Mouse (Mus musculus): Measurements from ENCODE around the gene Ar. TPM values are rescaled to one million over a fixed set of nuclear protein-coding genes. Genes with fewer than 3 reads are reported as not detected.
A peak's percentile ranks its signal among the peaks of the same experiment; 100 is the strongest.

Ar gene
- 1 to 10 TPM; 3.4 to 3.6 TPM for total RNA-seq (2021)

DNA sequence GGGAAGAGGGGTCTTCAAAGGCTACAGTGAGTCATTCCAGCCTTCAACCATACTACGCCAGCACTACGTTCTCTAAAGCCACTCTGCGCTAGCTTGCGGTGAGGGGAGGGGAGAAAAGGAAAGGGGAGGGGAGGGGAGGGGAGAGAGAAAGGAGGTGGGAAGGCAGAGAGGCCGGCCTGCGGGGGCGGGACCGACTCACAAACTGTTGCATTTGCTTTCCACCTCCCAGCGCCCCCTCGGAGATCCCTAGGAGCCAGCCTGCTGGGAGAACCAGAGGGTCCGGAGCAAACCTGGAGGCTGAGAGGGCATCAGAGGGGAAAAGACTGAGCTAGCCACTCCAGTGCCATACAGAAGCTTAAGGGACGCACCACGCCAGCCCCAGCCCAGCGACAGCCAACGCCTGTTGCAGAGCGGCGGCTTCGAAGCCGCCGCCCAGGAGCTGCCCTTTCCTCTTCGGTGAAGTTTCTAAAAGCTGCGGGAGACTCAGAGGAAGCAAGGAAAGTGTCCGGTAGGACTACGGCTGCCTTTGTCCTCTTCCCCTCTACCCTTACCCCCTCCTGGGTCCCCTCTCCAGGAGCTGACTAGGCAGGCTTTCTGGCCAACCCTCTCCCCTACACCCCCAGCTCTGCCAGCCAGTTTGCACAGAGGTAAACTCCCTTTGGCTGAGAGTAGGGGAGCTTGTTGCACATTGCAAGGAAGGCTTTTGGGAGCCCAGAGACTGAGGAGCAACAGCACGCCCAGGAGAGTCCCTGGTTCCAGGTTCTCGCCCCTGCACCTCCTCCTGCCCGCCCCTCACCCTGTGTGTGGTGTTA lies at the start of gene Ar:
Ar (plus strand) TSS at position 239 of the 812 bp plus-strand sequence.
- peak in 1 of 2 experiments; percentile 15 for DNase-seq (ENCODE audit: extremely low spot score in 1 of 2, low spot score in 2 of 2)
- intact Hi-C loops (cut with DNase I), result no loop called here

DNA sequence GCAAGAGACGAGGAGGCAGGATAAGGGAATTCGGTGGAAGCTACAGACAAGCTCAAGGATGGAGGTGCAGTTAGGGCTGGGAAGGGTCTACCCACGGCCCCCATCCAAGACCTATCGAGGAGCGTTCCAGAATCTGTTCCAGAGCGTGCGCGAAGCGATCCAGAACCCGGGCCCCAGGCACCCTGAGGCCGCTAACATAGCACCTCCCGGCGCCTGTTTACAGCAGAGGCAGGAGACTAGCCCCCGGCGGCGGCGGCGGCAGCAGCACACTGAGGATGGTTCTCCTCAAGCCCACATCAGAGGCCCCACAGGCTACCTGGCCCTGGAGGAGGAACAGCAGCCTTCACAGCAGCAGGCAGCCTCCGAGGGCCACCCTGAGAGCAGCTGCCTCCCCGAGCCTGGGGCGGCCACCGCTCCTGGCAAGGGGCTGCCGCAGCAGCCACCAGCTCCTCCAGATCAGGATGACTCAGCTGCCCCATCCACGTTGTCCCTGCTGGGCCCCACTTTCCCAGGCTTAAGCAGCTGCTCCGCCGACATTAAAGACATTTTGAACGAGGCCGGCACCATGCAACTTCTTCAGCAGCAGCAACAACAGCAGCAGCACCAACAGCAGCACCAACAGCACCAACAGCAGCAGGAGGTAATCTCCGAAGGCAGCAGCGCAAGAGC lies 1.3 kb downstream of the Ar start:
- intact Hi-C loops (cut with DNase I), result no loop called here
- DNase-seq (ENCODE audit: extremely low spot score in 1 of 2, low spot score in 2 of 2), result peak in 1 of 2 experiments; percentile 13

DNA sequence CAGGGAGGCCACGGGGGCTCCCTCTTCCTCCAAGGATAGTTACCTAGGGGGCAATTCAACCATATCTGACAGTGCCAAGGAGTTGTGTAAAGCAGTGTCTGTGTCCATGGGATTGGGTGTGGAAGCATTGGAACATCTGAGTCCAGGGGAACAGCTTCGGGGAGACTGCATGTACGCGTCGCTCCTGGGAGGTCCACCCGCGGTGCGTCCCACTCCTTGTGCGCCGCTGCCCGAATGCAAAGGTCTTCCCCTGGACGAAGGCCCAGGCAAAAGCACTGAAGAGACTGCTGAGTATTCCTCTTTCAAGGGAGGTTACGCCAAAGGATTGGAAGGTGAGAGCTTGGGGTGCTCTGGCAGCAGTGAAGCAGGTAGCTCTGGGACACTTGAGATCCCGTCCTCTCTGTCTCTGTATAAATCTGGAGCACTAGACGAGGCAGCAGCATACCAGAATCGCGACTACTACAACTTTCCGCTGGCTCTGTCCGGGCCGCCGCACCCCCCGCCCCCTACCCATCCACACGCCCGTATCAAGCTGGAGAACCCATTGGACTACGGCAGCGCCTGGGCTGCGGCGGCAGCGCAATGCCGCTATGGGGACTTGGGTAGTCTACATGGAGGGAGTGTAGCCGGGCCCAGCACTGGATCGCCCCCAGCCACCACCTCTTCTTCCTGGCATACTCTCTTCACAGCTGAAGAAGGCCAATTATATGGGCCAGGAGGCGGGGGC lies 2.0 kb downstream of the Ar start:
- peak in 1 of 2 experiments; percentile 11 for DNase-seq (ENCODE audit: extremely low spot score in 1 of 2, low spot score in 2 of 2)
- intact Hi-C loops (cut with DNase I), result no loop called here

DNA sequence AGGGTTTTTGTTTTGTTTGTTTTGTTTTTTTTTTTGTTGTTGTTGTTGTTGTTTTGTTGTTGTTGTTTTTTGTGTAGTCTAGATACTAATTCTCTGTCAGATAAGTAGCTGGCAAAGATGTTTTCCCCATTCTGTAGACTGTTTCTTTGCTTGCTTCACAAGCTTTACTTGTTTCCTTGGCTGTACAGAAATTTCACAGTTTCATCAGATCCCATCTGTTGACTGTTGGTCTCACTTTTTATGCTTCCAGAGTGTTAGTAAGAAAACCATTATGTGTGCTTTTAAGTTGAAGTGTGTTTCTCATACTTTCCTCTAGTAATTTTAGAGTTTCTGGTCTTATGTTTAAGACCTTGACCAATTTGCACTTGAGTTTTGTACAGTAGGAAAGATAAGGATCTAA lies 41.2 kb downstream of the Ar start:
- DNase-seq (ENCODE audit: extremely low spot score in 1 of 2, low spot score in 2 of 2), result no peak
- intact Hi-C loops (cut with DNase I), result no loop called here

DNA sequence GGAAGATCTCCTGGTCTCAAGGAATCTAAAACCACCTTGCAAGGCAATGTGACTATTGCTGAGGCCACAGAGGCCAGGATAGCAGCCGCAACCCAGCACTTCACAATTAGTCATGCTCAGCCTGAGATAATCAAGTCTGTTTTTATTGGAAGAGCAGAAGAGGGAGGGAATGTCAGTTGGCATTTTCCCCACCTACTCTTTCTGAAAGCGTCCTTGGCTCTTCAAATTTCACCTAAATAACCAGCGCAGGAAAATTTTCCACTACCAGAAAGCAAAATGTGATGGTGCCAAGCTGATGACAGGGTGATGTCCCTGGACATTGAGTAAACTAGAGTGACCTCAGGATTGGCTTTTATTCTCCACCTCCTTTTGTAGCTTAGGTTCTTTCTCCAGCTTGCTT lies 57.2 kb downstream of the Ar start:
- intact Hi-C loops (cut with DNase I), result no loop called here
- DNase-seq (ENCODE audit: extremely low spot score in 1 of 2, low spot score in 2 of 2), result no peak

DNA sequence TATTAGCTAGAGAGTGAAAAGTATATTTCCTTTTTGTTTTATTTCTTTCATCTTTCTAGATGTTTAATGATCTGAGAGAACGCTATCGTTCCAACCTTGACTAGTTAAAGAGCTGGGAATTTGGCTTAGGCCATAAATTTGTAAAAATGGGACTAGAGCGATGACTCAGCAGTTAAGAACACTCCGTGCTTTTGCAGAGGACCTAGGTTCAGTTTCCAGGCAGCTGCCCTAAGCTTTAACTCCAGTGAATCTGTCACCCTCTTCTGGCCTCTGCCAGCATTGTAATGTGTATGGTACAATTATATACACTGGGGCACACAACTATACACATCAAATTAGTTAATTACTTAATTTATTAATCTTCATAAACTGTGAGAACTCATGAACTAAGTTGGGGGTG lies 58.6 kb downstream of the Ar start:
- intact Hi-C loops (cut with DNase I), result no loop called here

DNA sequence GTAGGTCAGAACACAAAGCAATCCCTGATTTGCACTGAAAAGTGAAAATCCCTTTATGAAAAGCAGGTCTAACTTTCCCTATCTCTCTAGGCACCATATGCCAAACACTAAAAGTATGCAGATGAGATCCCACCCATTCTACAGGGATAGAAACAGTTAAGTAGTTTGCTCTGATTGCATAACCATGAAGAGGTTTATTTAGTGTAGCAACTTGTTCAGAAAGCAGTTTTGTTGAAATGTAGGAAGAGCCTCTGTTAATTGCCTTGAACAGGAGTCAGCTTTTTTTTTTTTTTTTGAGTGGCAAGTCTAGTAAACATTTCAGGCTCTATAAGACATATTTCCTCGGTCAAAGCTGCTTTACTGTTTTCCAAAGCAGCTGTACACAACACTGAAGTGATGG lies 67.5 kb downstream of the Ar start:
- DNase-seq (ENCODE audit: extremely low spot score in 1 of 2, low spot score in 2 of 2), result no peak
- intact Hi-C loops (cut with DNase I), result no loop called here

More for the DNA sequence above, 58.6 kb downstream of the Ar start:
- no peak for DNase-seq (ENCODE audit: extremely low spot score in 1 of 2, low spot score in 2 of 2)

DNA sequence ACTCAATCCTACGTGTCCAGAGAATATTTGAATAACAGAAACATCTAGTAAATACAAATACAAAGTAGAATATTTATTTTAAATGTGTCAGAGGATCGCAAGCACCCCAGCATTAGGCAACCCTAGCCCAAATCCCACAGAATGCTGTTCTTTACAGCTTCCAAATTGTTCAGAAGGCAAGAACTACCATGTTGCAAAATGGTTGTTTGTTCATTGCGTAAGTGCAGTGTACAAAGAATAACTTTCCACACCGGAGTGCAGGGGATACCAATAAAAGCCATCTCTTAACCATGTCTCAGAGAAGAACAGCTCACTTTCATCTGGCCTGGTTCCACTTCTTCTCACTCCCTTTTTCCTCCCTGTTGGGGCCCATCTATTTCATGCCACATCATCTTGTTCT lies 90.4 kb downstream of the Ar start:
- intact Hi-C loops (cut with DNase I), result no loop called here
- no peak for DNase-seq (ENCODE audit: extremely low spot score in 1 of 2, low spot score in 2 of 2)

DNA sequence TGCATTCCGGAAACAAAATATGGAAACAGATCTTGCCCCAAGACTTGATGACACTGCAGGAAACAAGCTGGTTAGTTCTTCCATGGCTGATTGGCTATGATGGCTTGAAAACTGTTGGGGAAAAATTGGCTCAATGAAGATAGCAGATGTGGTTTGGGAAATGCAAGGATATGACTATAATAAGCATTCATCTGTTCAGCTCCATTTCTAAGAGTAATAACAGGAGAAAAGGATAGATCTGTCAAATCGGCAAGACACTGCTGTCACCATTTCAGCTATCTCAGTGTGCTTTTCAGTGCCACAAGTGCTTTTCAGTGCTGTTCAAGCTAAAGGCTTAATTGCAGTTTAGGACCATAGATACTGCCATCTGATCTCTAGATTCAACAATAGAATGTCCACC lies 96.5 kb downstream of the Ar start:
- intact Hi-C loops (cut with DNase I), result no loop called here
- DNase-seq (ENCODE audit: extremely low spot score in 1 of 2, low spot score in 2 of 2), result no peak

DNA sequence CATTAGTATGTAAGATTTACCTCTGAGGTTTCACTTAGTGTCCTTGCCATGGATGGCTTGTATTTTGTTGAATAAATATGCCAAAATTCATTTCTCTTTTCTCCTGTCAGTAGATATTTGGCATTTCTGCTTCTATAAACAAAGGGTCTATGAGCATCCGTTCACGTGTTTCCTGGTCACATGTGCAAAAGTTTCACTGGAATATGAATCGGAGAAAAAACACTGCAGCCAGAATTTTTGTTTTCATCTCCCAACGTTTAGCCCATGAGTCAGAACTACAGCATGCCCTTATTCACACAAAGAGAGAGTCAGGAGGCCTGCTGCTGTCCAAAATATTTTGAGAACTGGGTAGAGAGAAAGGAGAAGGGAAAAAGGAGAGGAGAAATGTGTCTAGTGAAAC lies 99.8 kb downstream of the Ar start:
- no peak for DNase-seq (ENCODE audit: extremely low spot score in 1 of 2, low spot score in 2 of 2)
- intact Hi-C loops (cut with DNase I), result no loop called here

DNA sequence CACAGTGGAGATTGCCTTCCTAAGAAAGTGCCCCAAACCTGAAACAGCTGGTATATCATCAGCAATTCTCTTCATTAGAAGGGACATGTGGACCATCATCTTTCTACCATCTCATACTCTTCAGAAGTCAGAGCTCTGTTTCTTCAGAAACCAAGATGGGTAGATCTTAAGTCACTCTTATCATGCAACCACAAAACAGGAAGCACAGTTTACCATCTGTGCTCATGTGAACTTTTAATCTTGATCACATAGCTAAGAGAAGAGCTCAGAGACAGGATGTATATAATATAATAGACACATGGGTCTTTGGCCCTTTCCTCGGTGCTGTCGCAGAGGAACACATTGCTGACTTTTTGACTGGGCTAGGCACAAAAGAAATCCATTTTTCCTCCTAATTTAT lies 111.1 kb downstream of the Ar start:
- no peak for DNase-seq (ENCODE audit: extremely low spot score in 1 of 2, low spot score in 2 of 2)
- intact Hi-C loops (cut with DNase I), result no loop called here

DNA sequence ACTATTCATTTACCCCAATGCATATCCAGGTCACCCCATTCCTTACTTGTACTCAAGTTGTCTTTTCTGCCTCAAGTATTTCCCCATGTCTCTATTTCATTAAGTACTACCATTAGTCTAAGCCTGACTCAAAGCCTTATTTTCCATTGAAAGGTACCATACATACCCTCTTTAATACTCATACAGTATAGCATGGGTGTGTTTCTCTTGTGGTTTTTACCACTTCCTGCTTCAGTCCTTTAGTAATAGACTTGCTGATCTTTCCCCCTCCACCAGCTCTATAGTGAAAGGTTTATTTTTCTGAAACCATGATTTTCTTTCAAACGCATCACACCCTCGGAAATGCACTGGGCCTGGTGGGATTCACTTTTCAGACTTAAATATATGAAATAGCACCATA lies 117.2 kb downstream of the Ar start:
- intact Hi-C loops (cut with DNase I), result no loop called here
- no peak for DNase-seq (ENCODE audit: extremely low spot score in 1 of 2, low spot score in 2 of 2)

DNA sequence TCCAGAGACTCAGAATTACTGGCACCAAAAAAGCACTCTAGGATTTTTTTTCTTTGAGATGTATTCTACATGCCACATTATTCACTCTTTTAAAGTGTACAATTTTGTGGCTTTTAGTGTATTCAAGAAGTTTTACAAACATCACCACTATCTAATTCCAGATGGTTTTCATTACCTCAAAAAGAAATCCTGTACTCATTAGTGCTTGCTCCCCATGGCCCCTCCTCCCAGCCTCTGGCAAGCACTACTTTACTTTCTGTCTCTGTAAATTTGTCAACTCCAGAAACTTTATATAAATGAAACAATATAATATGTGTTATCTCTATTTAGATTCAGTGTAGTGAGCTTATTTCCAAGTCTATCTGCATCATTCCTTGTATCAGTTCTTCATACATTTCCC lies 122.8 kb downstream of the Ar start:
- intact Hi-C loops (cut with DNase I), result no loop called here
- DNase-seq (ENCODE audit: extremely low spot score in 1 of 2, low spot score in 2 of 2), result no peak

DNA sequence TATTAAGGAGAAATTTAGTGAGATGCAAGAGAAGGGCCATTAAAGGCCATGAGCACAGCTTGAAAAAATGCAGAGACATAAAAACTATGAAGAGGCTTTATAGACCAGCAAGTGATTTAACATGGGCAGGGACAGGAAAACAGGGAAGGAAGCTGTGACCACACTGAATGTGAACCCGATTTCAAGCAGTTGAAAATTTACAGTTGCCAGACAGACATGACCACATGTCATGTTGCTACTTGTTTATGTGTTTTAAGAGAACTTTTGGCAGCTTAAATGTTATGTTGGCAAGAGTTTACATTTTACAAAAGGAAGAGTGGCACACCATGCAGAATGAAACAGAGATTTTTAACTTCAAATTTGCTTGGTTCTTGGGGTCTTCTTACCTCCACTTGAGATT lies 143.2 kb downstream of the Ar start:
- intact Hi-C loops (cut with DNase I), result no loop called here
- DNase-seq (ENCODE audit: extremely low spot score in 1 of 2, low spot score in 2 of 2), result no peak

DNA sequence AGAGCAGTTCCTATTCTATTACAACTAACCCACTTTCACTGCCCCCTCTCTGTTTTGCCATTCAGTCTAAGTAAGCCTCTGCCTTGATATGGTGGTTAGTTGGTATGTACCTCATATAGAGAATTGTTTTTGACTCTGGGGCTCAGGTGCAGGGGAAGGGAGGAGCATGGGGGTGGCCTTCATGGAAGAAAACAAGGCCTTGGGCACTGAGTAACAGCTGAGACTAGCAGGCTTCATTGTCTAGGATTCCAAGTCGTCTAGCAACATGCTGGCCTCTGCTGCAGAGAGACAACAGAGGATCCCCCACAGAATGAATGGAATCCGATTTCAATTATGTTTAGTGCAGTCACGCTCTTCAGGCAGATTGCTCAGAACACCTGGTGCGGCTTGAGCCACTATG lies 152.1 kb downstream of the Ar start:
- DNase-seq (ENCODE audit: extremely low spot score in 1 of 2, low spot score in 2 of 2), result no peak
- intact Hi-C loops (cut with DNase I), result no loop called here

DNA sequence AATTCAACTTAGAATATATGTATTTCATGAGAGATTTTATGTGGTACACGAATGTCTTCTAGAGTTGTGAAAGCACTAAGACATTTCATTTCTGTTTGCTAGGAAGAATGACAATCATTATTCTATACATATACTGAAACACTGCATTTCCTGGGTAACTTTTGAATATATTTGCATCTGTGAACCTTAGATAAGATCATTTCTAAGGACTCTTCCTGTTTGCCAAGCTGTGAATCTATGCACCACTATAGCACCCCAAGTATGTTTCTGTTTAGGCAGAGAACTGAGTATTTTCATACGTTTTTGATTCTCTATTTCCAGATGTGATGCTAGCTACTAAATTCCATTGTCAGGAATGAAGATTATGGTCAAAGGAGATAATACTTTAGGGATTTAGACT lies 153.4 kb downstream of the Ar start:
- intact Hi-C loops (cut with DNase I), result no loop called here
- DNase-seq (ENCODE audit: extremely low spot score in 1 of 2, low spot score in 2 of 2), result no peak

DNA sequence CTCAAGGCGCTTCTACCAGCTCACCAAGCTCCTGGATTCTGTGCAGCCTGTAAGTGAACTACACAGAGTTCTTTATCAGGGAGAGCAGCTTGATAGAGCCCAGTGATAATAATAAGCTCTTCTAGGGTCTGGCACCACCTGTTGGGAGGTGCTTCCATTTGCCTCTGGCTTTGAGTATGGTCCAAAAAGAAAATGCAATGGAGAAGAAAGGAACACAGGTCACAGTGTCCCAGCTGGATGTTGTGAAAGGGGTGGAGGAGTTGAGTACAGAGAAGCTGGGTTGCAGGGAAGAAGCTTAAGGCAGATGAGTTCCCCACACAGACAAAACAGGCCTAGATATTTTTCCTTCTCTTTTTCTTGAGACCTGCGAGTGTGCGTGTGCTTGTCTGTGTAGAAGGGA lies 167.4 kb downstream of the Ar start:
- DNase-seq (ENCODE audit: extremely low spot score in 1 of 2, low spot score in 2 of 2), result no peak
- intact Hi-C loops (cut with DNase I), result no loop called here

DNA sequence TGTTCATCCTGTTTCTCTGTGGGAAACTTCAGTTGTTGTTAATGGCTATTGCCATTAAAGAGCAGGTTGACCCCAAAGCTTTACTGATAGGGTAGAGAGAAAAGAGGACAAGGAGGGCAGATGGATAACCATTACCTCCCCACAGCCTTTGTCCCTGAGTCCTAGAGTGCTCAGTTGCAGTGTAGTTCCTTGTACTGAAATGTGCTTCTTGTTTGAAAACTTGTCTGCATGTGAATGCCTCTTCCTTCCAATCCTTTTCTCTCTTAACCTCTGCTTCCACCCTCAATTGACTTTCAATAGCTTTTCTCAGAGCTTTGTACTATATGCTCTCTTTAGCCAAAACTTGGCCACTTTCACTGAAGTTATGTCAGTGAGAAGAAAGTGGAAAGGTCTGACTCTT lies 168.9 kb downstream of the Ar start:
- intact Hi-C loops (cut with DNase I), result no loop called here

DNA sequence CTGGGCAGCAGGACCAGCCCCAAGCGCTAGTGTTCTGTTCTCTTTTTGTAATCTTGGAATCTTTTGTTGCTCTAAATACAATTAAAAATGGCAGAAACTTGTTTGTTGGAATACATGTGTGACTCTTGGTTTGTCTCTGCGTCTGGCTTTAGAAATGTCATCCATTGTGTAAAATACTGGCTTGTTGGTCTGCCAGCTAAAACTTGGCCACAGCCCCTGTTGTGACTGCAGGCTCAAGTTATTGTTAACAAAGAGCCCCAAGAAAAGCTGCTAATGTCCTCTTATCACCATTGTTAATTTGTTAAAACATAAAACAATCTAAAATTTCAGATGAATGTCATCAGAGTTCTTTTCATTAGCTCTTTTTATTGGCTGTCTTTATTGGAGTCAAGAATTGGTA lies 174.5 kb downstream of the Ar start:
- intact Hi-C loops (cut with DNase I), result no loop called here
- DNase-seq (ENCODE audit: extremely low spot score in 1 of 2, low spot score in 2 of 2), result no peak

More for the DNA sequence above, 168.9 kb downstream of the Ar start:
- DNase-seq (ENCODE audit: extremely low spot score in 1 of 2, low spot score in 2 of 2), result no peak

DNA sequence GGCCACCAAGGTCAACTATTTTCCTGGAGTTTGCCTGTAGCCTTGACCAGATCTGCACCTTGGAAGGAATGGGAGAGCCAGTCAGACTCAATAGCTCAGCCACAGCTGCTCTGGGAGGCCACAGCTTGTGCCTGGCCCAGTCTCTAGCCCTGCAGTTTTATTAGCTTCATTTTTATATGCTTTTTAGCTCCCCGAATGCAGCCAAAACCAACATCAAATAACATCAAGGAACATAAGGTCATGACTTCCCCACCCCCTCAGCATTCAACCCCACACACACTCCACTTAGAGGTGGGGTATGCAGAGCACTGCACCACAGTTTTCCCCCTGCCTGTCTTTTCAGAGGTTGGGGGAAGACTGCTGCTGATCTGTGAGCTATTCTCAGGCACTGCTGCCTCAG lies 198.9 kb downstream of the Ar start:
- intact Hi-C loops (cut with DNase I), result no loop called here
- no peak for DNase-seq (ENCODE audit: extremely low spot score in 1 of 2, low spot score in 2 of 2)

Data from left cerebral cortex, postnatal 10 days (tissue).